18 mouse cellular contexts compared by ENCODE assay signal in genomic region chr4:62690997-62691396, GRCm38 (mm10).
A peak's percentile ranks its signal among the peaks of the same experiment; 100 is the strongest.
DNase-seq lines count a peak whose midpoint lies in the region; ATAC-seq lines count a peak whose summit lies in the region.
"Had no signal": no experiment of that assay in that cellular context is flagged by ENCODE, and none has a peak within 500 bp of the region (broad histone marks: within the 10 kb centered on the region; RNA-seq: fewer than 3 reads in every experiment).

No protein-coding gene starts in this region.

- no peak overlapping the region for H3K4me3 ChIP-seq in heart, embryonic 13.5 days
- no peak overlapping the region for H3K4me3 ChIP-seq in brown adipose tissue, adult 24 weeks (ENCODE audit: insufficient read depth, low read depth, low read length)
- no peak overlapping the region for H3K4me3 ChIP-seq in stomach, embryonic 16.5 days (replicated peaks; ENCODE audit: low read length)
- H3K4me3 ChIP-seq: embryonic facial prominence, embryonic 13.5 days; limb, embryonic 12.5 days; liver, embryonic 13.5 days; neural tube, embryonic 13.5 days had no signal

- DNase-seq in heart, postnatal 25 days (ENCODE audit: low spot score): no peak
- peak; percentile 51 for DNase-seq in lung, postnatal 36 days
- DNase-seq in lung, postnatal 14 days: no peak
- DNase-seq in urinary bladder, adult 2 months (ENCODE audit: low spot score): no peak
- DNase-seq: cerebellum, adult 8-10 months; gastrocnemius, postnatal 25 days; liver, embryonic 13.5 days; right cerebral cortex, postnatal 25 days had no signal

- H3K4me2 ChIP-seq in heart, embryonic 13.5 days: no peak overlapping the region
- H3K4me2 ChIP-seq in stomach, embryonic 16.5 days (ENCODE audit: low read depth, low read length): no peak overlapping the region
- H3K4me2 ChIP-seq: embryonic facial prominence, embryonic 13.5 days; limb, embryonic 12.5 days; liver, embryonic 13.5 days; neural tube, embryonic 13.5 days had no signal

- WGBS in heart, embryonic 13.5 days: 36% methylated on average over 3 of the region's 4 CpGs
- 57% methylated on average over 3 of the region's 4 CpGs for WGBS in stomach, embryonic 16.5 days

- peaks cover 69% of the 10 kb centered on the region for H3K4me1 ChIP-seq in heart, embryonic 13.5 days
- peaks cover 30% of the 10 kb centered on the region for H3K4me1 ChIP-seq in brown adipose tissue, adult 24 weeks (ENCODE audit: control insufficient read depth, insufficient read depth, insufficient read length, low read length)
- peaks cover 46% of the 10 kb centered on the region for H3K4me1 ChIP-seq in stomach, embryonic 16.5 days (ENCODE audit: control insufficient read depth, insufficient read depth, low read length)

- peaks cover 37% of the 10 kb centered on the region for H3K36me3 ChIP-seq in heart, embryonic 13.5 days
- H3K36me3 ChIP-seq in stomach, embryonic 16.5 days (ENCODE audit: control insufficient read depth, insufficient read depth, low read length): no peaks in the 10 kb centered on the region; the same call in 1 of the 2 replicates
- H3K36me3 ChIP-seq: G1E; liver, embryonic 13.5 days had no signal

- H3K9ac ChIP-seq in heart, embryonic 13.5 days: no peak overlapping the region
- H3K9ac ChIP-seq in stomach, embryonic 16.5 days (ENCODE audit: low read length): 0 out of 2 replicates have a peak overlapping the region, but pooled peaks have one; percentile 5
- H3K9ac ChIP-seq: embryonic facial prominence, embryonic 13.5 days; limb, embryonic 12.5 days; liver, embryonic 13.5 days; neural tube, embryonic 13.5 days had no signal

- peaks cover 75% of the 10 kb centered on the region for H3K27me3 ChIP-seq in heart, embryonic 13.5 days (replicated peaks)
- H3K27me3 ChIP-seq in stomach, embryonic 16.5 days (ENCODE audit: control insufficient read depth, insufficient read depth, low read length): no peaks in the 10 kb centered on the region
- H3K27me3 ChIP-seq: embryonic facial prominence, embryonic 13.5 days; limb, embryonic 12.5 days; liver, embryonic 13.5 days; neural tube, embryonic 13.5 days had no signal

- no peaks in the 10 kb centered on the region for H3K9me3 ChIP-seq in heart, embryonic 13.5 days
- H3K9me3 ChIP-seq in stomach, embryonic 16.5 days (replicated peaks; ENCODE audit: control insufficient read depth, low read length): no peaks in the 10 kb centered on the region
- H3K9me3 ChIP-seq: embryonic facial prominence, embryonic 13.5 days; limb, embryonic 12.5 days; liver, embryonic 13.5 days; neural tube, embryonic 13.5 days had no signal

- ATAC-seq in heart, embryonic 13.5 days (ENCODE audit: extremely low read depth, insufficient number of reproducible peaks, low FRiP score, low TSS enrichment): no peak
- no peak for ATAC-seq in stomach, embryonic 16.5 days (ENCODE audit: insufficient read depth, low FRiP score)
- ATAC-seq: CD4-positive, CD25-positive, alpha-beta regulatory T cell, adult 4 months; hindbrain, embryonic 16.5 days; intestine, postnatal 0 days had no signal

- intact Hi-C loops in heart, postnatal 25 days (cut with DNase I): no loop called here

- peak overlapping the region; percentile 6; the same call in 1 of the 2 replicates for H3K27ac ChIP-seq in heart, embryonic 13.5 days (replicated peaks)
- H3K27ac ChIP-seq in brown adipose tissue, adult 24 weeks (replicated peaks; ENCODE audit: low read depth, low read length): peak overlapping the region; percentile 77
- H3K27ac ChIP-seq in stomach, embryonic 16.5 days (ENCODE audit: low read length): 0 out of 2 replicates have a peak overlapping the region, but pooled peaks have one; percentile 25
- H3K27ac ChIP-seq: embryonic facial prominence, embryonic 13.5 days; limb, embryonic 12.5 days; liver, embryonic 13.5 days; neural tube, embryonic 13.5 days had no signal

Comparison
In these comparisons a context has a peak if more than half of its experiments do, and no peak if none do; other contexts are left out.
1. H3K27ac ChIP-seq: peak in every context shown above with its lines; median percentile 77 in brown adipose tissue, adult 24 weeks; 25 in stomach, embryonic 16.5 days; 6 in heart, embryonic 13.5 days.